Comparison of ENCODE assay signal across 9 mouse cellular contexts in the genomic region with DNA sequence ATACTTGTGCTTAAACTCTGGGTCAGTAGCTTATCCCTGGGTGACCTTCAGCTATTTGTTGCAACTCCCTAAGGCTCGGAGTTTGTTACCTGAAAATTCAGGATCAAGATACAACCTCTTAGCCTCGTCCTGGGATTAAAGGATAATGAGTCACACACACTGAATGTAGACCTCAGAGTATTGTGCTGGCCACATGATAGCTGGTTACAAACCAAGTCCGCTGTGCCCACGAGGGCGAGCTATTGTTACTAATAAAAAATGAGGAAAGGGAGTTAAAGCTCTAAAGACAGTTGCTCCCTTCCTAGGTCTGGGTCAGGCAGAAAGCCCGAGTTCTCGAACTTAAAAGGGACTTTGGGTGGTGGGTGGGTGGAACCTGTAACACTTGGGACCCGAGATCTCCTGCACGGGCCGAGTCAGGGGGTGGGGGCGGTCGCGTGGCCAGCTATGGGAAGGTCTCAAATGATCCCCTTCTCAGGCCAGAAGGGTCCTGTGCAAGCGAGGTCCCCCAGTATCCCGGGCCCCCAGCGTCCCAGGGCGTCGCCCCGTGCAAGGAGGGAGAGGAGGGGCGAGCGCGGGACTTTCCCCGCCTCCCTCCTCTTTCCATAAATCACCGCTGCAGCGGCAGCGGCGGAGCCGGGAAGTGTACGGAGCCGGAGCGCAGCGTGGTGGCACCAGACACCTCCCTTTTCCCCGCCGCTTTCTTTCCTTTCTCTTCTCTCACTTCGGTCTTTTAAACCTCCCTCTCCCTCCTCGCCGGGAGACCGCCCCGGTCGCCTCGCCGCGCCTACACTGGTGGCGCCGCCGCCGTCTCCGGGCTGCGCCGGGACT. TPM values are rescaled to one million over a fixed set of nuclear protein-coding genes. Genes with fewer than 3 reads are reported as not detected.
A peak's percentile ranks its signal among the peaks of the same experiment; 100 is the strongest.
DNase-seq lines count a peak whose midpoint lies in the region; ATAC-seq and TF ChIP-seq lines count a peak whose summit lies in the region.
"Had no signal": no experiment of that assay in that cellular context is flagged by ENCODE, and none has a peak within 500 bp of the region (broad histone marks: within the 10 kb centered on the region; RNA-seq: fewer than 3 reads in every experiment).

A gene (plus strand): TSS at position 633 of the 828 bp plus-strand sequence.

- peak within 1 kb of the TSS; percentile 85 for H3K4me3 ChIP-seq in embryonic facial prominence, embryonic 12.5 days
- H3K4me3 ChIP-seq in intestine, postnatal 0 days (ENCODE audit: low read depth, low read length), result peak within 1 kb of the TSS; percentile 76
- H3K4me3 ChIP-seq in limb, embryonic 12.5 days (replicated peaks), result peak within 1 kb of the TSS; percentile 98
- peak within 1 kb of the TSS; percentile 99 for H3K4me3 ChIP-seq in midbrain, embryonic 14.5 days (replicated peaks; ENCODE audit: low read depth, low read length)

- H3K4me2 ChIP-seq in embryonic facial prominence, embryonic 12.5 days (replicated peaks), result peak within 1 kb of the TSS; percentile 71
- H3K4me2 ChIP-seq in intestine, postnatal 0 days (replicated peaks; ENCODE audit: low read depth), result peak within 1 kb of the TSS; percentile 96
- H3K4me2 ChIP-seq in limb, embryonic 12.5 days, result peak within 1 kb of the TSS; percentile 62
- peak within 1 kb of the TSS; percentile 89 for H3K4me2 ChIP-seq in midbrain, embryonic 14.5 days (ENCODE audit: low read length)

- peak; percentile 63 for TF ChIP-seq CTCF in intestine, postnatal 0 days (IDR thresholded peaks at IDR 0.05; ENCODE audit: low read depth)

- under 1% methylated on average over 45 of the region's 50 CpGs for WGBS in embryonic facial prominence, embryonic 12.5 days
- under 1% methylated on average over 50 of the region's 50 CpGs for WGBS in intestine, postnatal 0 days
- 1% methylated on average over 47 of the region's 50 CpGs for WGBS in limb, embryonic 12.5 days
- WGBS in midbrain, embryonic 14.5 days, result under 1% methylated on average over 47 of the region's 50 CpGs

- ATAC-seq in embryonic facial prominence, embryonic 12.5 days (ENCODE audit: insufficient number of reproducible peaks, insufficient read depth, low FRiP score, low TSS enrichment), result peak; percentile 52
- peak; percentile 20 for ATAC-seq in granulocyte monocyte progenitor cell, adult 5-6 weeks (replicated peaks; ENCODE audit: poor library complexity, severe bottlenecking)
- ATAC-seq in intestine, postnatal 0 days, result peak; percentile 83
- peak; percentile 64; the same call in 1 of the 2 replicates for ATAC-seq in limb, embryonic 12.5 days (ENCODE audit: insufficient number of reproducible peaks, insufficient read depth, low FRiP score, low TSS enrichment, low read depth)
- peak; percentile 70 for ATAC-seq in midbrain, embryonic 14.5 days (ENCODE audit: low FRiP score, low TSS enrichment)

- H3K27ac ChIP-seq in embryonic facial prominence, embryonic 12.5 days, result peak within 1 kb of the TSS; percentile 97
- peak within 1 kb of the TSS; percentile 89 for H3K27ac ChIP-seq in intestine, postnatal 0 days (ENCODE audit: low read depth, low read length)
- peak within 1 kb of the TSS; percentile 97 for H3K27ac ChIP-seq in limb, embryonic 12.5 days
- H3K27ac ChIP-seq in midbrain, embryonic 14.5 days (replicated peaks; ENCODE audit: low read depth, low read length), result peak within 1 kb of the TSS; percentile 92

- DNase-seq in left cerebral cortex, adult 8-10 months (ENCODE audit: low spot score in 2 of 2), result peak in 1 of 2 experiments; percentile 6
- DNase-seq in left cerebral cortex, adult 18-20 months (ENCODE audit: low spot score in 2 of 2), result no peak
- DNase-seq in midbrain, embryonic 14.5 days, result peak; percentile 89
- DNase-seq in urinary bladder, postnatal 36 days (ENCODE audit: low spot score in 2 of 2), result peak; percentile 68 to 79

- H3K9ac ChIP-seq in embryonic facial prominence, embryonic 12.5 days, result peak within 1 kb of the TSS; percentile 96
- peak within 1 kb of the TSS; percentile 74 for H3K9ac ChIP-seq in intestine, postnatal 0 days (ENCODE audit: low read depth, low read length)
- H3K9ac ChIP-seq in limb, embryonic 12.5 days (replicated peaks), result peak within 1 kb of the TSS; percentile 98
- peak within 1 kb of the TSS; percentile 94 for H3K9ac ChIP-seq in midbrain, embryonic 14.5 days (replicated peaks; ENCODE audit: low read length)

- H3K4me1 ChIP-seq in embryonic facial prominence, embryonic 12.5 days, result peaks cover 25% of the 10 kb centered on the region
- no peaks in the 10 kb centered on the region for H3K4me1 ChIP-seq in intestine, postnatal 0 days (replicated peaks; ENCODE audit: control insufficient read depth, insufficient read depth, low read length)
- H3K4me1 ChIP-seq in limb, embryonic 12.5 days (replicated peaks), result peaks cover 31% of the 10 kb centered on the region
- H3K4me1 ChIP-seq in midbrain, embryonic 14.5 days (ENCODE audit: control insufficient read depth, insufficient read depth, low read length), result peaks cover 28% of the 10 kb centered on the region

- H3K36me3 ChIP-seq in embryonic facial prominence, embryonic 12.5 days, result no peaks in the 10 kb centered on the region
- no peaks in the 10 kb centered on the region; the same call in 1 of the 2 replicates for H3K36me3 ChIP-seq in intestine, postnatal 0 days (ENCODE audit: control insufficient read depth, insufficient read depth)
- H3K36me3 ChIP-seq in limb, embryonic 12.5 days, result no peaks in the 10 kb centered on the region
- H3K36me3 ChIP-seq in midbrain, embryonic 14.5 days (ENCODE audit: control insufficient read depth, insufficient read depth, low read length), result no peaks in the 10 kb centered on the region

- H3K9me3 ChIP-seq in embryonic facial prominence, embryonic 12.5 days, result 0 out of 2 replicates have a peak, but pooled peaks cover 2% of the 10 kb centered on the region
- H3K9me3 ChIP-seq in intestine, postnatal 0 days (ENCODE audit: control insufficient read depth), result no peaks in the 10 kb centered on the region
- peaks cover 9% of the 10 kb centered on the region for H3K9me3 ChIP-seq in limb, embryonic 12.5 days
- H3K9me3 ChIP-seq in midbrain, embryonic 14.5 days (ENCODE audit: control insufficient read depth, low read length), result no peaks in the 10 kb centered on the region

- no peaks in the 10 kb centered on the region for H3K27me3 ChIP-seq in embryonic facial prominence, embryonic 12.5 days
- H3K27me3 ChIP-seq in intestine, postnatal 0 days (replicated peaks; ENCODE audit: control insufficient read depth, insufficient read depth, low read length), result no peaks in the 10 kb centered on the region
- H3K27me3 ChIP-seq in limb, embryonic 12.5 days, result no peaks in the 10 kb centered on the region
- H3K27me3 ChIP-seq in midbrain, embryonic 14.5 days (ENCODE audit: control insufficient read depth, insufficient read depth, low read length), result no peaks in the 10 kb centered on the region
- H3K27me3 ChIP-seq: CH12.LX had no signal

RNA-seq across cellular contexts. Expression of the gene that starts here (rescaled TPM):
- total RNA-seq in left cerebral cortex, adult 8-10 months (2022), result 10 to 100 TPM; 11.9 to 19.9 (median 16.4) TPM
- total RNA-seq in left cerebral cortex, adult 18-20 months (2021), result 10 to 100 TPM in 1 of 2 experiments, 1 to 10 TPM in 1; 9.9 to 16.4 TPM
- 39.8 and 42.3 TPM in 2 replicates for polyA plus RNA-seq in embryonic facial prominence, embryonic 12.5 days (2016; fragmentation: Nextera tagmentation; extraction: Ambion mirVana)
- total RNA-seq in granulocyte monocyte progenitor cell, adult 5-6 weeks (2014; fragmentation: Nextera tagmentation), result not detected in 2 replicates
- 1.8 TPM in 1 of 2 replicates, not detected in the other for total RNA-seq in granulocyte monocyte progenitor cell, adult 5-6 weeks (2017)
- polyA plus RNA-seq in intestine, postnatal 0 days (2015; fragmentation: Nextera tagmentation; extraction: Ambion mirVana), result 8.2 and 9.1 TPM in 2 replicates
- 39.7 and 42.3 TPM in 2 replicates for polyA plus RNA-seq in limb, embryonic 12.5 days (2016; fragmentation: Nextera tagmentation; extraction: Ambion mirVana)
- 50.0 TPM in 2 replicates for polyA plus RNA-seq in midbrain, embryonic 14.5 days (2014; fragmentation: Nextera tagmentation; extraction: Ambion mirVana)

Comparison
In these comparisons a context has a peak if more than half of its experiments do, and no peak if none do; other contexts are left out.
1. DNase-seq: peak in midbrain, embryonic 14.5 days (single experiment) and urinary bladder, postnatal 36 days (2 of 2); none in left cerebral cortex, adult 18-20 months (0 of 2).
2. ATAC-seq: peak in every context shown above with its lines; median percentile 83 in intestine, postnatal 0 days; 70 in midbrain, embryonic 14.5 days; 64 in limb, embryonic 12.5 days; 52 in embryonic facial prominence, embryonic 12.5 days; 20 in granulocyte monocyte progenitor cell, adult 5-6 weeks.
3. Peak in every context shown above with its lines, with median percentiles within 50 percentile points of each other: H3K27ac ChIP-seq, H3K4me2 ChIP-seq, H3K4me3 ChIP-seq and H3K9ac ChIP-seq.